Mouse (Mus musculus) retina, postnatal 1 day (tissue): ENCODE measurements at regions not wholly inside any gene's neighbourhood (a gene's known extent, or its start where the extent isn't known, plus 50 kb on each side); places are given as distances from the start of the nearest gene placed in this dataset.

Source experiments
- DNase-seq: peaks from one replicate; pipeline ENCODE4 v3.0.0-alpha.2; 2012

DNA sequence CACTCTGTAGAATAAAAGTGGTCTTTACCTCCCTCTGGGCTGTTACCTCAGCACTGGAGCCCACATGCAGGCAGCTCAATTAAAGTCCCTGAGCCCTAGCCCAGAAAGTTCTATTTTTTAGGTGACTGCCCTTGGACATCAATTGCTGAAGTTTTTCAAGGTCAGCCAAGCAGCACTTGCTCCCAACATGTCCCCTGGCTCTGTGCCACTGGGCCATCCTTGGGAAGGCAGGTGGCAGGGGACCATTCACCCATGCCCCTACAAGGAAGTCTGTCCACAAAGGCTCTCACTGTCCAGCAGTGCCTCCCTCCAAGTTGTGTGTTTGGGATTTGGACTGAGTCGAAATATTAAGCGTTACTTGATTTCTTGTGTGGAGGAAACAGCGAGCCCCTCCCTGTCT, 112.6 kb upstream of the Kazn start:
- DNase-seq = no peak

GRCm38 (mm10) chr4:142350986-142351385, 111.8 kb upstream of the Kazn start:
- no peak for DNase-seq

DNA sequence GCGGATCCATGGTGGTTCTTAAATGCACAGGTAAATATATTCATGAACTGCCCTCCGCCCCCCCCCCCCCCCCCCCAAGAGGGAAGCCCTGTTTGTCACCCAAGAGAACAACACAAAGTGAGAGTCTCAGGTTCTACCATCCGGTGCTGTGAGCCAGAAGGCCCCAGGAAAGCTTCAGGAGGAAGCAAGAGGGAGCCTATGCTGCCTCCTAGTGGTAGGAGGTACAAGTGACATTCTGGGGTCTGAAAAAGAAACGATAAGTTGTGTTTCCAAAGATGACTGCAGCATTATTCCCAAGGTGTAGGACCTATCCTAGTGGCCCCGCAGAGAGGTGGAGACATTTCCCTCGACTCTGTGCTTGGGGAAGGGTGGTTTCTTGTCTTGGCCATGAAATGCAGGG, 109.7 kb upstream of the Kazn start:
- DNase-seq = peak; percentile 66

DNA sequence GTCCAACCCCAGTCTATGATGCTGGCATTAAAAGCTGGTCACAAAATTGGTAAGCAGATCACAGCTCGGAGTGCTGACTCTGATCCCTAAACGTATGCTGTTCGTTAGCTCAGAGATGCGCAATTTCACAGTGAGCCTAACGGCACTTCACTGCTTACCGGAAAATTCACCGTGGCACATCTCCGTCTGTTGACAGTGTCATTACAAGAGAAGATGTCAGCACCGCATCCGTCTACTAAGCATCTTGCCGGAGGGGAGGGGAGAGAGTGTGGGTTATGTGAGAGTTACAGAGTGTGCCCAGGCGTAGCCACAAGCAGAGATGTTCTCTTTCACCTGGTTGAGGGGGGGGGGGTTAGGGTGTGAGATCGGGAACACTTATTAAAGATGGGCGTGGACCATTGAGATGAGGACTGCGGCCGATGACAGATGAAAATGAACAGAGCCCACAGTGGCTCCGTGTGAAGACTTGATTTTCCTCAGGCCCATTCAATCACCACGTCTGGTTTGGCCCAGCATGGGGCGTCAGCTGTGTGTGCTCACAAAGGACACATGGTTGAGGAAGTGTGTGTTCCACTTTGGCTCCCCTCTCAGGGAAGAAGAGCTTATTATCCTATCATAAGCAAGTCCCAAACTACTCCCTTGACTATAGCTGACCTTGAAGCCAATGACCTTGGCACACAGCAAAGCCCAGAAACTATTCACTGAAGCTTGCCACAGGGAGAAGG, 103.4 kb upstream of the Kazn start:
- DNase-seq = peak; percentile 57

DNA sequence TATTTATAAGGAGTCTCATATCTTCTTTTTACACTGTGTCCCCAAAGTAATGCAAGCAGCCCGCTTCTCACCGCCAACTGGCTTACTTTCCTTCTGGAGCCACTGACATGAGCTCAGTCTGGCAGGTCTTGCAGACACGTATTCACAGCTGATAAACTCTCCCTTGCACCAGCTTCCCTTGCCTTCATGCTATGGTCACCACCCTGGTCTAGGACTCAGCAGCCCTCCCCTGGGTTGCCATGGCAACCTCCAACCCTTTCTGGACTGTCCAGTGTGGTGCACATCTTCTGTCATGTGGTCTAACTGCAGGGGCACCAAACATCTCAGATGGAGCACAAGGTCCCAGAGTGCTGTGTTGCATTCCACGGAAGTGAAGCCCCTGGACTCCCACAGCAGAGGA, 102.1 kb upstream of the Kazn start:
- peak; percentile 48 for DNase-seq

GRCm38 (mm10) chr4:142340057-142340456, 100.9 kb upstream of the Kazn start:
- peak; percentile 76 for DNase-seq

DNA sequence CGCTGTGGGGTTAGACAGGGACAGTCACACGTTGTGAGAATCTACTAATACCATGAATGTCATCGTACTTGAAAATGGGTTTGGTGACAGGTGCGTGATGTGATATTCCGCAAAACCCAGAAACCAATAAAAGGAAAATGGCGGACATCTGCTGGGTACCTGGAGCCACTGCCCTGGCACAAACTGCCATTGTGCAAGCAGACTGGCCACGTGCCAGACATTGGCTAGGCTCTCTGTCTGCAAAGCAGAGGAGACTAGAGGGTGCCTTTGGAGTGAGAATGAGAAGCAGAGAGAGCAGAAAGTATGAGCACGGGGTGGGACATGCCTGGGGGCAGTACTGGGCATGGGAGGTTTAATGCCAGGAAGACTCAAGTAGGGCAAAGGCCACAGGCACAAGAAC, 98.5 kb upstream of the Kazn start:
- DNase-seq = no peak

DNA sequence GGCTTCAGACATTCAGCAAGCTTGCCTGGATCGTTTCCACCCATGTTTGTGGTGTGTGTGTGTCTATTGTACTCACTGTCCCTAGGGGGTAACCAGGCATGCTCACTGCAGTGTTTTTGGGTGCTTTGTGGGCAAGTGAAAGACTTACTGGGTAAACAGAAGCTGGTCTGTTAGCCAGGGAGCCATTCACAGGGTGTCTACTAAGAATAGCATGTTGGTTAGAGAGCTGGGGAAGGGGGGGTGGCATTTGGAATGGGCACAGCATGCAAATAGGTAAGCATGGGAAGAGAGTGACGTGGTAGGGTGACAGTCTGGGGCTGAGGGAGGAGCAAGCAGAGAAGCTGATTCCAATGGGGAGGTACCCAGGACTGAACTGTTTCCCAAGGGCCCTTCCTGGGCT, 97.7 kb upstream of the Kazn start:
- DNase-seq = no peak

GRCm38 (mm10) chr4:142334084-142334483, 94.9 kb upstream of the Kazn start:
- no peak for DNase-seq

GRCm38 (mm10) chr4:142330599-142330998, 91.4 kb upstream of the Kazn start:
- no peak for DNase-seq

DNA sequence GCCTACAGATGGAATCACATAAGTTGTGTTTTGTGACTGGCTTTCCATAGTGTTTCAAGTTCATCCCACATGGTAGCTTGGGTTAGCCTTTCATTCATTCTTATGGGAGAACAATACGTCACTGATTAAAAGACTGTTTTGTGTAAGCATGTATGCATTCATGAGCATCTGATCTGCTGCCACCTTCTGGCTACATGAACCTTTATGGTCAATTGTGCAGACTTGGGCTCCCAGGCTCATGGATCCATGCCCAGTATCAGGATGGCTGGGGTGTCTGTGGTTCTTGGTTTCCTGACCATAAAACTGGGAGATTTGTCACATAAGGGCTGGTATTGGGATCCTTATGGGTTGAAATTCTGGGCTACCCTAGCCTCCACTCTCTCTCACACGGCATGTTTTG, 90.4 kb upstream of the Kazn start:
- no peak for DNase-seq

- DNase-seq = no peak
Measured at GRCm38 (mm10) chr4:142326511-142326910, 87.3 kb upstream of the Kazn start.

- peak; percentile 56 for DNase-seq
Measured at GRCm38 (mm10) chr4:142321209-142321863, 82.1 kb upstream of the Kazn start.

GRCm38 (mm10) chr4:142310282-142310681, 71.1 kb upstream of the Kazn start:
- no peak for DNase-seq

- no peak for DNase-seq
Measured at GRCm38 (mm10) chr4:142308271-142308670, 69.1 kb upstream of the Kazn start.

DNA sequence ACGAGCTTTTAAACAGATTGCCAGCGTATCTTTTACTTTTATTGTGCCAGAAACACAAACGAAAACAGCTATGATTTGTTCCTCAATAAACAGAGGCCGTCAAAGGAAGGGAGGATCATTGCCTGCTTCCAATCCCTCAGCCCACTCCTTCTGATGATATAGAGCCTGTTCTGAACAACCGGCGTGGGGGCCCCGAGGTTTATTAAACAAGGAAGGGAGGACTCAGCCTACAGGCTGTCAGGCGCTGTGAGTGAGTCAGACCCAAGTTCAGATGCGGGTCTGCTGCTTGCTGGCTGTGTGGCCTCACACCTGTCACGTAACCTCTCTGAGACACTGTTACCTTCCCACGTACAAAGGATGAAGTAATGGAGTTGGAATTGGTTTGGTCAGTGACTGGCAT, 68.1 kb upstream of the Kazn start:
- no peak for DNase-seq

DNA sequence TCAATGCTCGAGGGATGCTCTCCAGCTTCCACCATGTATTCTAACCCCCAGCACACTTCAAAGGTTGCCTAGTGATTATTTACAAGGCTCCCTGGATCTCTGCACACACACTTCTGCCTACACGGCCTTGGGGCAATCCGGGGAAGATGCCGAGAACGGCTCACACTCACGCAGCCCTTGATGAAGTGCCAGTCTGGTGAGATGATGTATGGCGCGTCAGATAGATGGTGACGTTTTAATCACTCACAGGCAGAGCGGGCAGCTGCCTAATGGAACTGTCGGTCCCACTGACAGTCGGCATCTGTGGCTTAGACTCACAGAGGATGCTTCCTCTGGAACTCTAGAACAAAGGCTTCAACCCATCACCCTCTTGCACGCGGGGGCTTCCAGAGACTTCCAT, 66.9 kb upstream of the Kazn start:
- peak; percentile 31 for DNase-seq

DNA sequence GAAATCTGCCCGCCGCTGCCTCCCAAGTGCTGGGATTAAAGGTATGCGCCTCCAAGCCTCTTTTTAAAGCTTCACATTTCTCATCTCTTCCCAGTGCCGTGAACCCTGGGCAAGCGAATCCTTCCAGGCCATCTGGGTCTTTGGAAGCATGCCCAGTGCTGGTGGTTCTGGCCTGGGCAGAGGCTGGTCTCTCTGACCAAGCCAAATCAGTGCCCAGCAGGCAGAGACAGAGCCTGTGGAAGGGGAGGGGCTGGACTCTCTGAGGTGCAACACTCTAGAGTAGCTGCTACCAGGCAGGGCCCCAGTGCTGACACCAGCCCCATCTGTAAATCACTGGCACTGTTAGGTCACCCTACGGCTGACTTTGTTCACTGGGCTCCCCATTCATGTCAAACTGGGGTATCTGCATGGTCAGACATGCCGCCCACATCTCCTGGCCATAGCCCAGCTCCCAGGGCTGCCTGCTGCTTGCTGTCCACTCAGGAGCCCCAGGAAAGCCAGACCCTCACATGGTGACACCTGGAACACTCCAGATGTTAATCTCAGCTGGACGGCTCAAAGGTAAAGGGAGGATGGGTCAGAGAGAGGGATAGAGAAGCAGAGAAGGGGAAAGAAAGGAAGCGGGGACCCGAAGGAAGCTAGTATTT, 64.3 kb upstream of the Kazn start:
- DNase-seq = peak; percentile 44

DNA sequence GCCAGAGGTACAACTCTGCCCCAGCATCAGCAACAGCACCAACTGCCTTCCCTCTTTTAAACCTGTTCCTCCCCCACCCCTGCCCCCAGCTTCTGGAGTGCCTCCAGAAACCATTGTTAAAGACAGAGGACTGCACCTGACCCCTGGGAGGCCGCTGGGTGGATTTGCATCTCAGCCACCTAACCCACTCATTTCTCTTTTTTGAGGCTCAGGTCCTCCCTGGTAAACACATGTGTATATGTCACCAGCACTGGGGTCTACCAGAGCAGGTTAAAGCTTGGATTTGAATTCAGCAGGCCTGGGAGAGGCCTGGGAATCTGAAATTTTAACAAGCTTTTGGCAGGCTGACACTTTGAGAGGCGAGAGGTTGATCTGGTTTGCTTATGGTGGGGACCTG, 63.5 kb upstream of the Kazn start:
- no peak for DNase-seq

- peak; percentile 23 for DNase-seq
Measured at GRCm38 (mm10) chr4:142302041-142302723, 63.0 kb upstream of the Kazn start.

DNA sequence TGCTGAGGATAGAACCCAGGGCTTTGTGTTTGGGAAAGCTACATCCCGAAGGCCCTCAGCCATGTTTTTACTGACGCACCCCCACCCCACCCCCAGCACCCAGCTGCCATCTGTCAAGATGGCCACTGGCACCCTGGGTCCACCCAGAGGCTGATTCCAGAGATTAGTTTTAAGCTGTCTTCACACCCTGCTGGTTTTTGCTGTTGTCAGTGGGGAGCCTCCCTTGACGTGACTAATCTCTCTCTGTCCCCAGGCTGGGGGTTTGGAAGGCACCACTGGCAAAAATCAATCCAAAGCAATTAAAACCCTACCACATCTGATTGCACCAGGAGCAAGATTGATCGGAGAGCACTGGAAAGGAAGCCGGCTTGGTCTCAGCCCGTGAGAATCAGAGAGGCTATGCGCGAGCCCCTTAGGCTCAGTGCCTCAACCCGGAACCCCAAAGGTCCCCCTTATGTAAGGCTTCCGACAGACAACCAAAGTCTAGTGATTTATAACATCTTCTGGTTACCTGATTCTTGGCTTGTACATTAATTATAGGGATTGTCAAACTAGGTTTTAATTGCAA, 59.7 kb upstream of the Kazn start:
- DNase-seq = peak; percentile 65

GRCm38 (mm10) chr4:142292760-142293159, 53.6 kb upstream of the Kazn start:
- DNase-seq = peak; percentile 66

DNA sequence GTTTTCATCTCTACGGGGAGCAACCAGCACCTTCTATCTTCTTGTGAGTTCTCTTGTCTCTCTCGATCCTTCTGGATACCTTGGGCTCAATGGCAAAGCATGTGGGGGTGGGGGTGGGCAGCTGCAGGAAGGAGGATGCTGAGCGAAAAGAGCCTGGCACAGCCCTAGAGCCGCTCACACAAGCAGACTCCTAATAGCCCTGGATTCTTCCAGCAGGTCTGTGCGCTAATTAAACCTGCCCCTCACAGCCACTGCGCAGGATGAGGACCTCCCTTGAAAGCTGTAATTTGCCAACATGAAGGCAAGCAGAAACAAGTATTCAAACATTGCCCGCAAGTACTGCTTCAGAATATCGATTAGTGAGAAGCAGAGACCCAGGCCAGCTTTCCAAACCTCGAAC, 53.1 kb upstream of the Kazn start:
- peak; percentile 44 for DNase-seq
